Mouse (Mus musculus): ENCODE measurements at regions not wholly inside any gene's neighbourhood (a gene's known extent, or its start where the extent isn't known, plus 50 kb on each side); places are given as distances from the start of the nearest gene placed in this dataset.

GRCm38 (mm10) chr11:22603397-22603796 lies 91.5 kb downstream of the Tmem17 start:
- TF ChIP-seq POLR2A (IDR thresholded peaks at IDR 0.05; ENCODE audit: insufficient read length, low read depth) (no peak), TCF3 (IDR thresholded peaks at IDR 0.05; ENCODE audit: insufficient read length, low read depth) (no peak), E2F4 (IDR thresholded peaks at IDR 0.05; ENCODE audit: insufficient read depth) (no peak), MAX (IDR thresholded peaks at IDR 0.05; ENCODE audit: low read depth) (no peak), TCF12 (IDR thresholded peaks at IDR 0.05; ENCODE audit: insufficient read depth, poor library complexity, severe bottlenecking) (no peak), POLR2AphosphoS2 (IDR thresholded peaks at IDR 0.05; ENCODE audit: insufficient read length, low read depth) (no peak), CEBPB (IDR thresholded peaks at IDR 0.05; ENCODE audit: insufficient read depth, poor library complexity, severe bottlenecking) (no peak), SRF (IDR thresholded peaks at IDR 0.05; ENCODE audit: control insufficient read depth, insufficient read length, low read depth) (no peak), REST (IDR thresholded peaks at IDR 0.05; ENCODE audit: insufficient read depth, insufficient read length) (no peak), USF1 (IDR thresholded peaks at IDR 0.05; ENCODE audit: low read depth) (no peak)
